ENCODE assay signal across 9 mouse cellular contexts in genomic region chr2:28539949-28540348, GRCm38 (mm10). TPM values are rescaled to one million over a fixed set of nuclear protein-coding genes. Genes with fewer than 3 reads are reported as not detected.
DNase-seq lines count a peak whose midpoint lies in the region; ATAC-seq and TF ChIP-seq lines count a peak whose summit lies in the region.
"Had no signal": no experiment of that assay in that cellular context is flagged by ENCODE, and none has a peak within 500 bp of the region (broad histone marks: within the 10 kb centered on the region; RNA-seq: fewer than 3 reads in every experiment).

No protein-coding gene starts in this region.

- peak; percentile 48 for DNase-seq in gastrocnemius, adult 2 months
- DNase-seq in gastrocnemius, adult 8-10 months (ENCODE audit: low spot score in 2 of 2): no peak
- peak; percentile 83 to 94 for DNase-seq in monocyte, adult 2 months (ENCODE audit: low read depth in 1 of 2, low spot score in 2 of 2)
- DNase-seq in testis, postnatal 14 days (ENCODE audit: low spot score): no peak
- no peak for DNase-seq in right cerebral cortex, postnatal 10 days (ENCODE audit: low spot score in 2 of 2)
- DNase-seq in kidney, adult 18-20 months: no peak

- 0 out of 2 replicates have a peak overlapping the region, but pooled peaks have one; percentile 9 for H3K9ac ChIP-seq in embryonic facial prominence, embryonic 15.5 days
- no peak overlapping the region for H3K9ac ChIP-seq in intestine, postnatal 0 days (ENCODE audit: low read depth, low read length)

- H3K27ac ChIP-seq in gastrocnemius, adult 2 months: peak overlapping the region; percentile 93
- H3K27ac ChIP-seq in embryonic facial prominence, embryonic 15.5 days (replicated peaks): peak overlapping the region; percentile 86
- H3K27ac ChIP-seq in intestine, postnatal 0 days (ENCODE audit: low read depth, low read length): peak overlapping the region; percentile 21; the same call in 1 of the 2 replicates

- no peaks in the 10 kb centered on the region for H3K9me3 ChIP-seq in embryonic facial prominence, embryonic 15.5 days (replicated peaks)
- H3K9me3 ChIP-seq in intestine, postnatal 0 days (ENCODE audit: control insufficient read depth): no peaks in the 10 kb centered on the region

- H3K4me3 ChIP-seq in gastrocnemius, adult 2 months: no peak overlapping the region; the same call in 1 of the 2 replicates
- no peak overlapping the region for H3K4me3 ChIP-seq in embryonic facial prominence, embryonic 15.5 days (replicated peaks)
- no peak overlapping the region for H3K4me3 ChIP-seq in intestine, postnatal 0 days (ENCODE audit: low read depth, low read length)

- no peak for TF ChIP-seq CTCF in gastrocnemius, adult 2 months (IDR thresholded peaks at IDR 0.05)
- no peak for TF ChIP-seq CTCF in intestine, postnatal 0 days (IDR thresholded peaks at IDR 0.05; ENCODE audit: low read depth)

- peaks cover 39% of the 10 kb centered on the region for H3K36me3 ChIP-seq in embryonic facial prominence, embryonic 15.5 days
- H3K36me3 ChIP-seq in intestine, postnatal 0 days (ENCODE audit: control insufficient read depth, insufficient read depth): peaks cover 38% of the 10 kb centered on the region

- H3K4me2 ChIP-seq in embryonic facial prominence, embryonic 15.5 days (replicated peaks): no peak overlapping the region
- no peak overlapping the region for H3K4me2 ChIP-seq in intestine, postnatal 0 days (replicated peaks; ENCODE audit: low read depth)

- 59% methylated on average over 2 of the region's 2 CpGs for WGBS in embryonic facial prominence, embryonic 15.5 days
- WGBS in intestine, postnatal 0 days: 77% methylated on average over 2 of the region's 2 CpGs

- H3K27me3 ChIP-seq in embryonic facial prominence, embryonic 15.5 days: no peaks in the 10 kb centered on the region
- no peaks in the 10 kb centered on the region for H3K27me3 ChIP-seq in intestine, postnatal 0 days (replicated peaks; ENCODE audit: control insufficient read depth, insufficient read depth, low read length)

- ATAC-seq in embryonic facial prominence, embryonic 15.5 days (ENCODE audit: insufficient number of reproducible peaks, low FRiP score, low TSS enrichment, low read depth): no peak
- no peak for ATAC-seq in intestine, postnatal 0 days

- H3K4me1 ChIP-seq in embryonic facial prominence, embryonic 15.5 days: peaks cover 60% of the 10 kb centered on the region
- 0 out of 2 replicates have a peak, but pooled peaks cover 23% of the 10 kb centered on the region for H3K4me1 ChIP-seq in intestine, postnatal 0 days (replicated peaks; ENCODE audit: control insufficient read depth, insufficient read depth, low read length)

- intact Hi-C loops in gastrocnemius, adult 2 months (cut with DNase I): loop anchor here (2.0 kb wide), 1 partner anchor 19 kb away; no protein-coding TSS in a partner anchor

RNA-seq across cellular contexts. Expression of gene Cel, which starts 23.3 kb away (rescaled TPM):
- total RNA-seq in gastrocnemius, adult 2 months (2021): not detected
- not detected for total RNA-seq in gastrocnemius, adult 8-10 months (2022)
- 0.08 TPM in 1 of 2 replicates, not detected in the other for polyA plus RNA-seq in embryonic facial prominence, embryonic 15.5 days (2015; fragmentation: Nextera tagmentation; extraction: Ambion mirVana)
- 5.5 and 7.9 TPM in 2 replicates for polyA plus RNA-seq in intestine, postnatal 0 days (2015; fragmentation: Nextera tagmentation; extraction: Ambion mirVana)
- polyA plus RNA-seq: heart, postnatal 0 days had no signal

RNA-seq across cellular contexts. Expression of gene Ralgds, which starts 27.0 kb away (rescaled TPM):
- total RNA-seq in gastrocnemius, adult 2 months (2021): 10 to 100 TPM in 1 of 2 experiments, 1 to 10 TPM in 1; 9.9 to 10.1 TPM
- 10 to 100 TPM in 2 of 4 experiments, 1 to 10 TPM in 2; 8.1 to 11.1 (median 9.4) TPM for total RNA-seq in gastrocnemius, adult 8-10 months (2022)
- 69.3 and 70.8 TPM in 2 replicates for polyA plus RNA-seq in embryonic facial prominence, embryonic 15.5 days (2015; fragmentation: Nextera tagmentation; extraction: Ambion mirVana)
- polyA plus RNA-seq in intestine, postnatal 0 days (2015; fragmentation: Nextera tagmentation; extraction: Ambion mirVana): 11.5 and 15.6 TPM in 2 replicates

RNA-seq across cellular contexts. Expression of gene Gm10134, which starts 34.1 kb away (rescaled TPM):
- total RNA-seq in gastrocnemius, adult 2 months (2021): under 1 TPM in 1 of 2 experiments, not detected in 1; 0.98 TPM
- 1 to 10 TPM in 1 of 4 experiments, not detected in 3; 1.6 TPM for total RNA-seq in gastrocnemius, adult 8-10 months (2022)
- polyA plus RNA-seq in embryonic facial prominence, embryonic 15.5 days (2015; fragmentation: Nextera tagmentation; extraction: Ambion mirVana): 1.7 and 2.2 TPM in 2 replicates
- 6.0 and 8.7 TPM in 2 replicates for polyA plus RNA-seq in intestine, postnatal 0 days (2015; fragmentation: Nextera tagmentation; extraction: Ambion mirVana)

RNA-seq across cellular contexts. Expression of gene Gbgt1, which starts 43.3 kb away (rescaled TPM):
- total RNA-seq in gastrocnemius, adult 2 months (2021): 1 to 10 TPM in 1 of 2 experiments, under 1 TPM in 1; 0.56 to 1.1 TPM
- total RNA-seq in gastrocnemius, adult 8-10 months (2022): under 1 TPM; 0.36 to 0.99 (median 0.62) TPM
- polyA plus RNA-seq in embryonic facial prominence, embryonic 15.5 days (2015; fragmentation: Nextera tagmentation; extraction: Ambion mirVana): 0.95 and 1.2 TPM in 2 replicates
- 1.1 and 1.6 TPM in 2 replicates for polyA plus RNA-seq in intestine, postnatal 0 days (2015; fragmentation: Nextera tagmentation; extraction: Ambion mirVana)
- polyA plus RNA-seq: heart, postnatal 0 days had no signal

RNA-seq across cellular contexts. Expression of gene Gtf3c5, which starts 43.6 kb away (rescaled TPM):
- total RNA-seq in gastrocnemius, adult 2 months (2021): 1 to 10 TPM; 7.2 to 8.0 TPM
- total RNA-seq in gastrocnemius, adult 8-10 months (2022): 1 to 10 TPM; 6.5 to 8.2 (median 7.4) TPM
- polyA plus RNA-seq in embryonic facial prominence, embryonic 15.5 days (2015; fragmentation: Nextera tagmentation; extraction: Ambion mirVana): 45.9 and 47.7 TPM in 2 replicates
- 8.4 and 8.9 TPM in 2 replicates for polyA plus RNA-seq in intestine, postnatal 0 days (2015; fragmentation: Nextera tagmentation; extraction: Ambion mirVana)

Comparison
In these comparisons a context has a peak if more than half of its experiments do, and no peak if none do; other contexts are left out.
1. DNase-seq: peak in gastrocnemius, adult 2 months (single experiment) and monocyte, adult 2 months (2 of 2); none in gastrocnemius, adult 8-10 months (0 of 2), testis, postnatal 14 days (single experiment), right cerebral cortex, postnatal 10 days (0 of 2) and kidney, adult 18-20 months (single experiment).
2. H3K27ac ChIP-seq: peak in every context shown above with its lines; median percentile 93 in gastrocnemius, adult 2 months; 86 in embryonic facial prominence, embryonic 15.5 days; 21 in intestine, postnatal 0 days.